Mouse (Mus musculus) left cerebral cortex, postnatal 10 days (tissue): ENCODE measurements at regions not wholly inside any gene's neighbourhood (a gene's known extent, or its start where the extent isn't known, plus 50 kb on each side); places are given as distances from the start of the nearest gene placed in this dataset.

Source experiments
- DNase-seq, 2 experiments: peaks; one replicate each; pipeline ENCODE4 v3.0.0; 2021 to 2022; ENCODE audit warnings: low spot score in 2 of 2, mixed read lengths in 1 of 2; ENCODE audit errors: extremely low spot score in 1 of 2
- intact Hi-C: fragments of 180-260 bp; cut with DNase I; formaldehyde crosslinking; loops from one replicate; pipeline ENCODE4 v1.15.1; 2025

- intact Hi-C loops = no loop called here
- no peak for DNase-seq
These were observed 684.8 kb upstream of the Vstm2a start for GRCm38 (mm10) chr11:15572716-15573115.

- intact Hi-C loops = no loop called here
- DNase-seq = no peak
These were observed 637.6 kb upstream of the Vstm2a start for GRCm38 (mm10) chr11:15619963-15620362.

GRCm38 (mm10) chr11:15649025-15649680, 608.4 kb upstream of the Vstm2a start:
- DNase-seq = no peak
- intact Hi-C loops = no loop called here

- intact Hi-C loops = no loop called here
- DNase-seq = no peak
These were observed 568.5 kb upstream of the Vstm2a start for GRCm38 (mm10) chr11:15689073-15689472.

- no peak for DNase-seq
- intact Hi-C loops = no loop called here
These were observed 559.3 kb upstream of the Vstm2a start for GRCm38 (mm10) chr11:15698001-15698756.

- no peak for DNase-seq
- intact Hi-C loops = no loop called here
These were observed 541.5 kb upstream of the Vstm2a start for GRCm38 (mm10) chr11:15715987-15716386.

GRCm38 (mm10) chr11:15717536-15717935, 540.0 kb upstream of the Vstm2a start:
- intact Hi-C loops = no loop called here
- no peak for DNase-seq

GRCm38 (mm10) chr11:15737621-15738020, 519.9 kb upstream of the Vstm2a start:
- intact Hi-C loops = no loop called here
- no peak for DNase-seq

- intact Hi-C loops = no loop called here
- no peak for DNase-seq
These were observed 501.5 kb upstream of the Vstm2a start for GRCm38 (mm10) chr11:15756006-15756405.

GRCm38 (mm10) chr11:15769651-15770617, 487.6 kb upstream of the Vstm2a start:
- peak in 1 of 2 experiments; percentile 30 for DNase-seq
- intact Hi-C loops = no loop called here
